Mouse (Mus musculus) myocyte (in vitro differentiated cells): ENCODE results near the gene Aars2. TPM values are rescaled to one million over a fixed set of nuclear protein-coding genes. Genes with fewer than 3 reads are reported as not detected.

Experiments
- H3K27me3 ChIP-seq: one replicate; pipeline ENCODE4 v1.6.1; 2011; ENCODE audit not compliant: control insufficient read depth, insufficient read depth, insufficient read length
- H3K36me3 ChIP-seq: one replicate; pipeline ENCODE4 v1.6.1; 2011; ENCODE audit not compliant: control insufficient read depth, insufficient read depth
- H3K4me2 ChIP-seq: one replicate; pipeline ENCODE4 v1.6.1; 2011; ENCODE audit warnings: low read depth, control low read depth
- H3K4me3 ChIP-seq: one replicate; pipeline ENCODE4 v1.5.1; 2011; ENCODE audit warnings: mild to moderate bottlenecking, control low read depth, moderate library complexity
- H3K79me2 ChIP-seq: one replicate; pipeline ENCODE4 v1.6.1; 2011; ENCODE audit not compliant: control insufficient read depth, insufficient read depth
- H3ac ChIP-seq: one replicate; pipeline ENCODE4 v1.6.1; 2011; ENCODE audit not compliant: control insufficient read depth, insufficient read length
- CEBPB ChIP-seq: IDR thresholded peaks from 2 replicates; pipeline ENCODE4 v1.6.1; 2011; ENCODE audit warnings: mild to moderate bottlenecking, moderate library complexity; ENCODE audit not compliant: poor library complexity, insufficient read depth, severe bottlenecking
- E2F4 ChIP-seq: IDR thresholded peaks from one replicate; pipeline ENCODE4 v1.6.1; 2011; ENCODE audit warnings: mild to moderate bottlenecking, control low read depth, moderate library complexity; ENCODE audit not compliant: insufficient read depth
- MAX ChIP-seq: IDR thresholded peaks from one replicate; pipeline ENCODE4 v1.6.1; 2011; ENCODE audit warnings: low read depth, mild to moderate bottlenecking, control low read depth
- MYOD1 ChIP-seq, 3 experiments: IDR thresholded peaks; one replicate each; pipeline ENCODE4 v1.6.1; 2011; ENCODE audit warnings: control low read depth in 2 of 3, low read depth in 2 of 3, mild to moderate bottlenecking in 2 of 3, moderate library complexity in 1 of 3; ENCODE audit not compliant: insufficient read length in 2 of 3, control insufficient read depth in 1 of 3
- MYOG ChIP-seq, 3 experiments: IDR thresholded peaks; one replicate each; pipeline ENCODE4 v1.6.1; 2011; ENCODE audit warnings: control low read depth in 2 of 3, low read depth in 2 of 3, mild to moderate bottlenecking in 2 of 3; ENCODE audit not compliant: insufficient read length in 2 of 3, control insufficient read depth in 1 of 3, insufficient read depth in 1 of 3
- POLR2A ChIP-seq: IDR thresholded peaks from one replicate; pipeline ENCODE4 v1.6.1; 2011; ENCODE audit warnings: low read depth, mild to moderate bottlenecking, control low read depth, moderate library complexity; ENCODE audit not compliant: insufficient read length
- POLR2AphosphoS2 ChIP-seq: IDR thresholded peaks from one replicate; pipeline ENCODE4 v1.6.1; 2011; ENCODE audit warnings: low read depth, control low read depth; ENCODE audit not compliant: insufficient read length
- REST ChIP-seq: IDR thresholded peaks from one replicate; pipeline ENCODE4 v1.6.1; 2011; ENCODE audit warnings: mild to moderate bottlenecking, control low read depth, moderate library complexity; ENCODE audit not compliant: insufficient read depth, insufficient read length
- SRF ChIP-seq: IDR thresholded peaks from one replicate; pipeline ENCODE4 v1.6.1; 2011; ENCODE audit warnings: low read depth; ENCODE audit not compliant: control insufficient read depth, insufficient read length
- TCF12 ChIP-seq: IDR thresholded peaks from one replicate; pipeline ENCODE4 v1.6.1; 2011; ENCODE audit warnings: mild to moderate bottlenecking, control low read depth; ENCODE audit not compliant: poor library complexity, insufficient read depth, severe bottlenecking
- TCF3 ChIP-seq: IDR thresholded peaks from one replicate; pipeline ENCODE4 v1.6.1; 2011; ENCODE audit warnings: low read depth, control low read depth; ENCODE audit not compliant: insufficient read length
- USF1 ChIP-seq: IDR thresholded peaks from one replicate; pipeline ENCODE4 v1.6.1; 2011; ENCODE audit warnings: low read depth, mild to moderate bottlenecking, control low read depth, moderate library complexity
- polyA plus RNA-seq: library from polyadenylated mRNA; unstranded; fragments of >200 nt; fragmentation: generic; extraction: Trizol; gene quantifications from one replicate; pipeline ENCODE4 v1.2.1, GENCODE M21; 2012; ENCODE audit warnings: missing spikeins

The Aars2 gene
- polyA plus RNA-seq, 1 experiment, result 15.5 TPM

- Histone ChIP-seq H3K4me3 (no peak overlapping the region), H3K79me2 (no peaks in the 10 kb centered on the region), H3K36me3 (no peaks in the 10 kb centered on the region), H3K27me3 (peaks cover 61% of the 10 kb centered on the region), H3ac (no peak overlapping the region), H3K4me2 (no peak overlapping the region)
- TF ChIP-seq USF1 (no peak), E2F4 (no peak), CEBPB (no peak), TCF3 (no peak), SRF (no peak), REST (peak; percentile 78)
These were observed 29.6 kb downstream of the Aars2 start for GRCm38 (mm10) chr17:45536264-45536663.

- Histone ChIP-seq H3K36me3 (no peaks in the 10 kb centered on the region), H3K79me2 (no peaks in the 10 kb centered on the region), H3K4me3 (no peak overlapping the region), H3ac (no peak overlapping the region), H3K4me2 (no peak overlapping the region), H3K27me3 (peaks cover 60% of the 10 kb centered on the region)
- TF ChIP-seq CEBPB, result no peak
- no peak for TF ChIP-seq MYOD1 (IDR thresholded peaks at IDR 0.05; ENCODE audit: control insufficient read depth in 1 of 3, insufficient read length in 2 of 3, low read depth in 2 of 3)
- TF ChIP-seq MAX, result no peak
- TF ChIP-seq POLR2AphosphoS2, result no peak
- TF ChIP-seq MYOG (IDR thresholded peaks at IDR 0.05; ENCODE audit: control insufficient read depth in 1 of 3, insufficient read depth in 1 of 3, insufficient read length in 2 of 3, low read depth in 2 of 3), result no peak
- no peak for TF ChIP-seq TCF3
- TF ChIP-seq USF1, result no peak
- TF ChIP-seq TCF12, result no peak
- TF ChIP-seq SRF, result no peak
- TF ChIP-seq REST, result no peak
- TF ChIP-seq E2F4, result no peak
- TF ChIP-seq POLR2A, result no peak
These were observed 31.8 kb downstream of the Aars2 start for GRCm38 (mm10) chr17:45538394-45538793.

- no peak overlapping the region for H3K4me3 ChIP-seq
- H3K36me3 ChIP-seq, result no peaks in the 10 kb centered on the region
- H3K79me2 ChIP-seq, result no peaks in the 10 kb centered on the region
- TF ChIP-seq POLR2AphosphoS2 (no peak), USF1 (no peak), E2F4 (no peak), REST (no peak), MYOD1 (IDR thresholded peaks at IDR 0.05; ENCODE audit: control insufficient read depth in 1 of 3, insufficient read length in 2 of 3, low read depth in 2 of 3) (no peak)
- no peak overlapping the region for H3K4me2 ChIP-seq
- no peak overlapping the region for H3ac ChIP-seq
- peaks cover 67% of the 10 kb centered on the region for H3K27me3 ChIP-seq
These were observed 33.0 kb downstream of the Aars2 start for GRCm38 (mm10) chr17:45539664-45540063.

- Histone ChIP-seq H3K4me2 (no peak overlapping the region), H3K79me2 (no peaks in the 10 kb centered on the region), H3K4me3 (no peak overlapping the region), H3K27me3 (peaks cover 71% of the 10 kb centered on the region), H3ac (no peak overlapping the region), H3K36me3 (no peaks in the 10 kb centered on the region)
- no peak for TF ChIP-seq TCF3
- TF ChIP-seq E2F4, result no peak
- TF ChIP-seq MYOD1 (IDR thresholded peaks at IDR 0.05; ENCODE audit: control insufficient read depth in 1 of 3, insufficient read length in 2 of 3, low read depth in 2 of 3), result no peak
- TF ChIP-seq POLR2A, result no peak
- TF ChIP-seq SRF, result no peak
- no peak for TF ChIP-seq TCF12
- no peak for TF ChIP-seq MAX
- no peak for TF ChIP-seq REST
- no peak for TF ChIP-seq POLR2AphosphoS2
- no peak for TF ChIP-seq CEBPB
- no peak for TF ChIP-seq MYOG (IDR thresholded peaks at IDR 0.05; ENCODE audit: control insufficient read depth in 1 of 3, insufficient read depth in 1 of 3, insufficient read length in 2 of 3, low read depth in 2 of 3)
- TF ChIP-seq USF1, result no peak
These were observed 35.5 kb downstream of the Aars2 start for GRCm38 (mm10) chr17:45542129-45542528.

- Histone ChIP-seq H3ac (no peak overlapping the region), H3K4me3 (no peak overlapping the region), H3K27me3 (peaks cover 68% of the 10 kb centered on the region), H3K4me2 (no peak overlapping the region), H3K79me2 (no peaks in the 10 kb centered on the region), H3K36me3 (no peaks in the 10 kb centered on the region)
- TF ChIP-seq MAX (no peak), REST (no peak), MYOG (IDR thresholded peaks at IDR 0.05; ENCODE audit: control insufficient read depth in 1 of 3, insufficient read depth in 1 of 3, insufficient read length in 2 of 3, low read depth in 2 of 3) (no peak), USF1 (no peak), POLR2A (no peak), TCF12 (no peak), TCF3 (no peak), SRF (no peak)
These were observed 36.1 kb downstream of the Aars2 start for GRCm38 (mm10) chr17:45542705-45543104.
